Mouse (Mus musculus): ENCODE results near the gene Ddi2.

Ddi2 gene

DNA sequence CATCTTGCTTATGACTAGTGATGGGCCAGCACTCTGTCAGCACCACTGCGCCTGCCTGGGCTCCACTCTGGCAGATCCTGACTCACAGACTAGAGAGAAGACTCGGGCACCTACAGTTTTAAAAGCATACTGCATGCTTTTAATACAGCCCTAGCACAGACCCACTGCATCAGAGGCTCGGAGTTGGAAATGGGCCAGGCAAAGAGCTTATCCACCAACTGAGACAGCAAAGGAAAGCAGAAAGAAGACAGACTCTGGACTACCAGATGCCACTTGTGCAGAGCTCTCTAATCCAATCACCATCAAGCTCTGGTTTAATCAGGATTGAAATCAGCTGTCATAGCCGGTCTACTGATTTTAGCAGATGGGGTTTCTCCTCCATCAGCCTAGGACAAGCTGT, 17.9 kb downstream of the Ddi2 start:
- peak in 1 of 2 experiments; percentile 68 for DNase-seq (ENCODE audit: inconsistent age in 2 of 2, low spot score in 1 of 2)

DNA sequence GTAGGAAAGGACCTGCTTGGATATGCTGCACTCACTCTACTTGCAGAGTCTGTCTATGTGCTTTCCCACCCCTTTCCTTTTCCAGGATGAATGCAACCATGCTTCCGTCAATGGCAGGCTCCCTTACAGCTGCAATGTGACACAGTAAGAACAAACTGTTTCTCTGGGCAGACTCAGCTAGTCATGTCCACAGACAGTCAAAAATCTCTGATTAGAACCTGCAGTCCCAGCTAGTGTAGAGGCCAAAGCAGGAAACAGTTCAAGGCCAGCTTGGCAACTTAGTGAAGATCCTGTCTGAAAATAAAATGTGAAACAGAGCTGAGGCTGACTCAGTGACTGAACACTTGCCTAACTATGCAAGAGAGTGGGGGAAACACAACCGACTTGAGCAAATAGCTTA, 18.6 kb downstream of the Ddi2 start:
- peak; percentile 67 to 80 for DNase-seq (ENCODE audit: inconsistent age in 2 of 2, low spot score in 1 of 2)

DNA sequence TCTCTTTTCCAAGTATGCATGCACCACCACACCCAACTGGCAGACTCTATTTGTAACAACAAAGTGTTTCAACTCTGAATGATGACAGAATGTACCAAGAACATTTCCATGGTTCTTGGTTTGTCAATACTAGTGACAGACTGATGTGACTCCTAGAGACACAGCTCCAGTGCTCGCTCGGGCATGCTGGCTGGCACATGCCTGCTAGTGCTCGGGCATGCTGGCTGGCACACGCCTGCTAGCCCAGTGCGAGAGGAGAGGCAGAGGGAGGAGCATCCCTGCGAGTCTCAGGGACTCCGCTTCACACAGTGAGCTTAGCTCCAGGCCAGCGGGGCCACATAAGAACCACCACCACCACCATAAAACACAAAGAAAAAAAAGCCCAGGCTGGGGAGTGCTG, 28.5 kb downstream of the Ddi2 start:
- DNase-seq (ENCODE audit: inconsistent age in 2 of 2, low spot score in 1 of 2), result no peak

DNA sequence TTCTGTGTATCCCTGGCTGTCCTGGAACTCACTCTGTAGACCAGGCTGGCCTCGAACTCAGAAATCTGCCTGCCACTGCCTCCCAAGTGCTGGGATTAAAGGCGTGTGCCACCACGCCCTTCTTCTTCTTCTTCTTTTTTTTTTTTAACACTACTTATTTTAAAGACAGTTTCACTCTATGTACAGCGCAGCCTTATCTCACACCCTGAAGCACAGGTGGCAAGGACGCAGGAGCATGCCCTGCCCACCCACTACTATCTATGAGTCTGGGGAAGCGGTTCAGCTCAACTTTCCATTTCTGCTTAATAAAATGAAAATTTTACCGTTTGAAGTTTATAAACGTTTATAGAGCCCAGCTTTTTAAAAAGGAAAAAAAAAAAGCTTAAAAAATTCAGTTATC, 34.7 kb downstream of the Ddi2 start:
- no peak for DNase-seq (ENCODE audit: inconsistent age in 2 of 2, low spot score in 1 of 2)

DNA sequence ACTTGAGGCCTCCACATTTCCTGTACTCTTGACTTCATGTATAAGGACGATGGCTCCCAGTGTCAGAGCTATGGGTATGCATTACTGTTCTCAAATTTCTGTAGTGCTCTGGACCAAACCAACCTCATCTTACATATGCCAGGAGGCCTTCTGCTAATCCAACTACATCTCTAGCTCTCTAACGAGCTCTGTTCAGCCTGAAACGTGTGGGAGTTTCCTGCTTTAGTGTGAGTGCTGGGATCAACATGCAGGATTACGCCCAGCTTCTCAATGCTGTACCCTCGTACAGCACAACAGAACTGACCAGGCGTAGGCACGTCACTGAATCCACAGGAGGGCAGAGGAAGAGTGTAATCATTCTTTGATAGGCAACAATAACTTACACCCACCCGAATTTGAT, 36.7 kb downstream of the Ddi2 start:
- no peak for DNase-seq (ENCODE audit: inconsistent age in 2 of 2, low spot score in 1 of 2)

DNA sequence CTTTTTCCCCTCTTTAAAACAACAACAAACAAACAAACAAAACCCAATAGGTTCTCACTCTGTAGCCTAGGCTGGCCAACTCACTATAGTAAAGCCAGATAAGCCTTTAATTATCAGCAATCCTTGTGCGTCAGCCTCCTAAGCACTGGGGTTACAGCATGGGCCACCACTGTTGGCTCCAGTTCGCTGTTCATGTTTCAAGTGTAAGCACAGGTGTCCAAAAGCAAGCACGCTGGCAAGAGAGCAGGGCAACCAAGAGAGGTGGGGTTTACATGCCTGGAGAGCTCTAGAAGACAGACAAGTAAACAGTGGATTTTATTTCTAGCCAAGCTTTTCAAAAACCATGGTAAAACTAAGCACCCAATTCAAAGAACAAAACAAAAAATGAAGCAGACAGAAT, 37.1 kb downstream of the Ddi2 start:
- no peak for DNase-seq (ENCODE audit: inconsistent age in 2 of 2, low spot score in 1 of 2)

DNA sequence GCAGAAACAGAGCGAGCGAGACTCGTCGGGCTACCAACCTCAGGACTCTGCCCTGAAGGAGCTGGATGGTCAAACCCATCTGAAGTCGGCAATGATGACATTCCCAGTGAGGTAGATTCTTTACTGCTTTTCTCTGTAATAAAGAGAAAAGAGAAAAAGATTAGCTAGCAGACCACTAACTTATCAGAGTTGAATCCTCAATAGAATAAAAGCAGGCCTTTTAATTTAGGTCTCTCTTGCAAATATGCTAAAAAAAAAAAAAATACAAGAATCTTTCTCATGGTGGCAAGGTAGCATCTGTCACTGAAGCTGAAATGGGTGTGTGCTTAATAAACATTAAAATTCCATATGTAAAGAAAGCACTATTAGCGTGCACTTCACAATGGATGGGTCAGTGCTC, 37.7 kb downstream of the Ddi2 start, which contains the start of gene Rsc1a1:
TSS of gene Rsc1a1 (minus strand) at position 101 of the 400 bp plus-strand sequence.
- DNase-seq (ENCODE audit: inconsistent age in 2 of 2, low spot score in 1 of 2), result no peak

DNA sequence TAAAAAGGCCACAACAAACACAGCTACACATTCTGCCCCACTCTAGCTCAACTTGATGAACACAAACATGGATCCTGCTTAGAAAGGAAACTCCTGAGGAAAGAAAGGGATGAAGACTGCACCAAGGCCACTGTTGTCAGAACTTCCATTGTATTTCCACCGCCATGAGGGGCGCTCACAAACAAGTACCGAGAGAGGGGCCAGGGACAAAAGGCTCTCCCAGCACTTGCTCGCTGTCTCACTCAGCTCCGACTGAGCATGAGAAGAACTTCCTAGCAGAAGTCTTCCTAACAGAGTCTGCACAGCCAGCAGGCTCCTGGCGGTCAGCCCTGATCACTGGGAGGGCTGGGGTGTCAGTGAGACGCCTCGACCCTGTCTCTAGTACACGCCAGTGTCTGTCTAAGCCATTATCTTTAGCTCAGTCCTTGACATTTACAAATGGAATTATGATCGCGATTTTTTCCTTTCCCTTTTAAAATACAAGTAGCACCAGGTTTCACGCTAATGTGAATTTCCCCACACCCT, 40.5 kb downstream of the Ddi2 start:
- DNase-seq (ENCODE audit: inconsistent age in 2 of 2, low spot score in 1 of 2), result peak in 1 of 2 experiments; percentile 77

DNA sequence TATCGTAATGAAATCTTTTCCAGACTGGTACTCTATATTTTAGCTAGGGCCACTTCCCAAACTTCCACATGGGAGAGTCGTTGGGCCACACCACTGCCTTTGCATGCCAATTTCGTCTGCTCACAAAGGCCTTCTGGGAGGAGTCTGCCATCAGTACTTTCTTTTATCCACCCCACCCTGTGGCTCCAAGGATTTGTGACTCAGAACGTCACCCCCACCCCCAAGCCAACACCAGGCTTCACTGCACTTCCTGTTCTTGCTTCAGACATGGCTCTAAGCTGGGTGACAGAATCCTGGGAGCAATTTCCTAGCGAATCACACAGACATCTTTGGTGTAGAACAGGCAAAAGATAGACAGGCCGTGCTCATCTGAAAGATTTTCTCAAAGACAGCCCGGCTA, 41.5 kb downstream of the Ddi2 start:
- DNase-seq (ENCODE audit: inconsistent age in 2 of 2, low spot score in 1 of 2), result peak; percentile 77 to 88

DNA sequence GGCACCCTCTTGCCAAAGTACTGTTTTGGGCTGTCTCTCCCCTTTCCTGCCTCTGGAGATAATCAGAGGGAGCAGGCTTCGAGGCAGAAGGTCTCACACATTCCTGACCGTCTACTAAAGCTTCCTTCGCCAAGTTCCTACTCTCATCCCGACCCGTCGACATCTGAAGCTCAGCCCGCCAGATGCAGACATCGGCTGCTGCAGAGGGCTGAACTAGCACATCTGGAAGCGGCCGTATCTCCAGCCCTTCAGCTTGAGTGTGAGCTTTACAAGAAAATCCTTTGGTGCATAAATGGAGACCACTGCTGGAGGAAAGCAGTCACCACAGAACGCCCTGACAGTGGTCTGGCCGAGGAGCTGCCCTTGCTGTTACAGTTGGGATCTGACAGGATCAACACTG, 42.3 kb downstream of the Ddi2 start:
- no peak for DNase-seq (ENCODE audit: inconsistent age in 2 of 2, low spot score in 1 of 2)

DNA sequence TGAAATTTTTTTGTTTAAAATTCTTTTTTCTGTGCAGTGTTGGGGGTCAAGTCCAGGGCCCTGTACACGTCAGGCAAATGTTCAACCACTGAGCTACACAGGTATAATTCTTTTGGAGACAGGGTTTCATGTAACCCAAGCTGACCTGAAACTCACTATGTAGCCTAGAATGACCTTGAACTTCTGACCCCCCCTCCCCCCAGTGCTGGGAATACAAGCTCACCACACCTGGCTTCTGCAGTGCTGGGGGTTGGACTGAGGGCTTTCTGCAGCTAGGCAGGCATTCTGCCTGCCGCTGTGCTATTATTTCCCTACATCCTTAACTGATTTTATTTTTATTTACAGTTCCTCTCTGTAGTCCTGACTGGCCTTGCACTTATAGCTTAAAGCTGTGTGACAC, 44.2 kb downstream of the Ddi2 start:
- no peak for DNase-seq (ENCODE audit: inconsistent age in 2 of 2, low spot score in 1 of 2)

DNA sequence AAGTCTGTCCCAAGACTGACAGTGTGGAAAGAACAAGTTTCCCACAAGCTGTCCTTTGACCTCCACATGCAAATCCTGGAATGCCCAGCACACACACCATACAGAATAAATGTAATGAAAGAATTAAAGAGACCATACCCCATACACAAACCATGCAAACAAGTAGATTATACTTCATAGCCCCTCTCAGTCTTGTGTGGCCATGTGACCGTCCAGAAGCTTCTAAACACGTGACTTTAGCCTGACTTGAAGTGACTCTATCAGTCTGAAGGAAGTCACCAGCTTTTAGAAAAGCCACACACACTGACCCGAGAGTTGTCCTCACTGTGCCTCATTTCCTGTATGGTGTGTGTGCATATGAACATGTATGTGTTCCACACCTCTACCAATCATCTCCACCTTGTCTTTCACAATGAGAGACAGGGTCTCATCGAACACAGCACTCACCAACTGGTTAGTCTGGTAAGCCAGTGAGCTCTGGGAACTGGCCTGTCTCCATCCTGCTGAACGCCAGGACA, 46.7 kb downstream of the Ddi2 start:
- no peak for DNase-seq (ENCODE audit: inconsistent age in 2 of 2, low spot score in 1 of 2)

DNA sequence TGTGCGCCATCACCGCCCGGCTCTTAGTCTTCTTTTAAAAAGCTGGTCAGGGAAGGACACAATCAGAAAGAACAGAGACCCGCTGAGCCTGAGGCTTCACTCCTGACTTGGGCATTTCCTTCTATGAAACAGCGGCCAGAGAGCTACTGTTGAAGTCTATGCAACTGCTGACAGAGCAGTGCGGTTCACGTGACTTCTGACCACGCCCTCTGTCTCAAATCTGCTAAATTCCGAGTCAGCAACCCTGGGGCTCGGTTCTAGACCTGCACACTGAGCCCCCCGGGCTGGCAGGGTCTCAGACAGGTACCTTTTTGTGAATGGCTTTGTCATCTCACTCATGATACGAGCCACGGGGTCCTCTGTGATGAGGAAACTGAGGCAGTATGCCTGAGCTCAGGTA, 50.9 kb downstream of the Ddi2 start:
- DNase-seq (ENCODE audit: inconsistent age in 2 of 2, low spot score in 1 of 2), result no peak

DNA sequence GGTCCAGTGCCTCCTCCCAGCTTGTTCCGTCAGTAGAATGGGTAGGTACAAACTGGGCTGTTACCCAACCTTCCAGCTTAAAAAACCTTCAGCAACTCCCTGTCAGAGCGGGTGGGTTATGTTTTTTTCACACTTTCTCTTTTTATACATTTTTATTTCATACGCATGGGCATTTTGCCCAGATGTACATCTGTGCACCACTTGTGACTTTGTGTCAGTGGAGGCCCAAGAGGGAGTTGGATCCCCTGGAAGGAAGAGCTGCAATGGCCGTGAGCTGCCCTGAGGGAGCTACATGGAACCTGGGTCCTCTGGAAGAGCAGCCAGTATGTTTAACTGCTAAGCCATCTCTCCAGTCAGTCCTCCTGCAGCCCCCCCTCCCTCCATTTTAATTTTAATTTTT, 51.8 kb downstream of the Ddi2 start:
- DNase-seq (ENCODE audit: inconsistent age in 2 of 2, low spot score in 1 of 2), result no peak

DNA sequence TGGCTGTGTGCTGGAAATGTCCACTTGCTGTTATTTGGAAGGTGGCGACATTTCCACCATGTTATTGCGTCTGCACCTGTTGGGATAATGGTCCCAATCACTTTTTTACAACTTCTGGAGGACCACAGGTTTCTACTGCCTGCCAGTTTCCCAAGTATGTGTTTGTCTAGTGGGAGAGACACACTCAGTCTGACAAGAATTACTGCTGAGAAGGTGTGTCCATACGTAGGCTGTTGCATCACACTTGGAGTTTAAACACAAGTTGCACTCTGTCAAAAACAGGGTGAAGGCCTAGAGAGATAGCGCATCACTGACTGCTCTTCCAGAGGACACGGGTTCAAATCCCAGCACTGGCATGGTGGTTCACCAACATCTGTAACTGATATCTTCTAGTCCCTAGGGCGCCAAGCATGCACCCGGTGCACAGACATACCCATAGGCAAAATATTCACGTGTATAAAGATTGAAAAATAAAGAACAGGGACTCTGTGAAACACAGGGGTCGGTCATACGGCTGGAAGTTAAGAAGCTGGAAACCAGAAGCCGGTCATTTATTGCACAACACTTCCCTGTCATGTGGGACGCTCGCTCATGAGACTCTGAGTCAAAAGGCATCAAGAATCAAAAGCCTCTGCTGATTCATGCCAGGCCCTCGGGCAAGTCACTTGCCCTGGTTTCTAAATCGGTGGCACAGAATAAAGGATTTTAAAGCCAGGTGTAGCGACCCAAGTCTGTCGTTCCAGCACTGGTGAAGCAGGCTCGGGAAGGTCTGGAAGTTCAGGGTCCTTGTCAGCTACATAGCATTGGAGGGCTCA, 53.1 kb downstream of the Ddi2 start:
- DNase-seq (ENCODE audit: inconsistent age in 2 of 2, low spot score in 1 of 2), result peak; percentile 81 to 90

DNA sequence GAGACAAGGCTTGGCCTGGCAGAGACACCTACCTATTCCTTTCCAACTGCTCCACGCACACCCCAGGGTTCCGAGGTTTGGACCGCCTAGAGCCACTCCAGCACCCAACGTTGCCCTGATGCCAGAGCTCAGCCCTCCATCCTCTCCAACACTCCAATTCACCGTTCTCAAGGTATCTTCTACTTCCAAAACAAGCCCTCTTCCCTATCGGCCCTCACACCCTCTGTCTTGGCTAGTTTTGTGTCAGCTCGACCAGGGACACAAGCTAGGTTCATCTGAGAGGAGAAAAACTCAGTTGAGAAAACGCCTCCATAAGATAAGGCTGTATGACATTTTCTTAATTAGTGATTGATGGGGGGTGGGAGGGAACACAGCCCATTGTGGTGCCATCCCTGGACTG, 58.4 kb downstream of the Ddi2 start, which contains the start of gene Plekhm2:
TSS of gene Plekhm2 (minus strand) at position 101 of the 400 bp plus-strand sequence.
- no peak for DNase-seq (ENCODE audit: inconsistent age in 2 of 2, low spot score in 1 of 2)

DNA sequence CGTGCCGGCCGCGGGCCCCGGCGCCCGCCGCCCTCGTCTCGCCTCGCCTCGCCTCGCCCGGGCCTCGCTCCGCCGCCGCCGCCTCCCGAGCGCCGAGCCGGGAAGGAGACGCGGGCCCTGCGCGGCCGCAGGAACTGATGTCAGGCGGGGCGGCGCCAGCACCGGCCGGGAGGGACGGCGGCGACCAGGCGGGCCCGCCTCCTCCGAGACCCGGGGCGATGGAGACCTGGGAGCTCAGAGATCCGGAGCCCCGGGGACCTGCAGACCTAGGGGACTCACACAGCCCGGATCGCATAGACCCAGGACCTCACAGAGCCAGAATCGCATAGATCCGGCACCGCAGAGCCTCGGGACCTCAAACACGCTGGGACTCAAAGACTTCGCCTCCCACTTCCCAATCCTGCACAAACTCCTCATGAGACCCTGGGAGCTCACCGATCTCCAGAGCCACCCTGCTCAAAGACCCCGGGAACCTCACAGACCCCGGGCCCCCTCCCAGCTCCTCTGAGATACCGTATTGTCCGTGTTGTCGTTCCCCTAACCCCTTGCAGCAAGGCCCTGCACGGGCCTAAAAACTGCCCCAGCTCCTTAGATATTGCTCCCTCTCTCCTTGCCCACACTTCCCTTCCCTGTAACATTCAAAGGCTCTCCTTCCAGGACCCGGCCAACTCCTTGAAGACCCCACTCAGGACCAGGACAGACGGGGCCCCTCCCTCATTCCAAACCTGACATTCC, 59.0 kb downstream of the Ddi2 start:
- DNase-seq (ENCODE audit: inconsistent age in 2 of 2, low spot score in 1 of 2), result peak; percentile 85 to 93

DNA sequence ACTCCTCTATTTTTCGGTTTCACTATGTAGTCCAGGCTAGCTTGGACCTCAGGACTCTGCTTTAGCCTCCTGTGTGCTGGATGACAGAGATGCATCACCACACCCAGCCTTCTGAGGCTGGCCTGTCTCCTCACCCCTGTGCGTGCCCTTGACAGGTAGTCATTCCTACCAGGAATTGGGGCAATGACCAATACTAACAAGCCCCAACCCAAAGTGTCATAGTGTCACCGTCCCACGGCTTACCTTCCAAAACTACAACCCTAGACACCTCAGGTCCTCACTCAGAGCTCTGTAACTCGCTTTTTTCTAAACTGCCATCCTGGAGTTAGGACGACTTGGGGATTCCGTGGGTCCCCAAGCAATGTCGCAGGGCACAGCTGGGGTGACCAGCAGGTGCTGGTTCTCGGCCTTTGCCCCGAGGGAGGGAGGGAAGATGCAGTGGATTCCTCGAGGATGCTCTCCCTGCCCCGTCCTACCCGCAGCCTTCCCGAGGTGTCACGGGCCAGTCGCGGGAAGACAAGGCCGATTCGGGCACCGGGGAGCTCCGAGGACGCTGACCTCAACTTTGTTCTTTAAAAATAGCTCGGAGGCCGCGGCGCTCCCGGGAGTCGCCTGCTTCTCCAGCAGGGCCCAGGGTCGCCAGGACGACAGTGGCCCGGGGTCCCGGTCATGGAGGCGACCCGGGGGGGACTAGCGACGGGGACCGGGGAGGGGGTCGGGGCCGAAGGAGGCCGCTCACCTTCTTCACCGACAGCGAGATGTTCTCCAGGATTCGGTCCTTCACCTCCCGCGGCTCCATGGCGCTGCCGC, 59.9 kb downstream of the Ddi2 start:
- DNase-seq (ENCODE audit: inconsistent age in 2 of 2, low spot score in 1 of 2), result peak; percentile 70 to 90

DNA sequence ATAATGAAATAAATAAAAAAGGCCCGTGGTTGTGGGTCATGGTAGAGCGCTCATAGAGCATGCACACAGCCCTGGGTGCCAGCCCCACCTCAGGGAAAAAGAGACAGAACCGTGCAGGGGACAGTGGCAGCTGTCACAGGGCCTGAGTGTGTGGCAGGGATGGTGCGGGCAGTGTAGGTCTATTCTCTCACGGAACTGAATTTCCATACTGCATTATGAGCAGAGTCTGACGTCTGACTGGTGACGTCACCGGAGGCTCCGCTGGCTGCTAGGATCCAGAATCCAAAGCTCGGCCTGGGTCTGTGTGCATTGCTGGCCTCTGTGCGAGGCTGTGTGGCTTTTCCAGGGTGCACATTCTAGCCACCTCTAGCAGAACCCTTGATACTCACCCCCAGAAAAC, 62.3 kb downstream of the Ddi2 start:
- no peak for DNase-seq (ENCODE audit: inconsistent age in 2 of 2, low spot score in 1 of 2)

DNA sequence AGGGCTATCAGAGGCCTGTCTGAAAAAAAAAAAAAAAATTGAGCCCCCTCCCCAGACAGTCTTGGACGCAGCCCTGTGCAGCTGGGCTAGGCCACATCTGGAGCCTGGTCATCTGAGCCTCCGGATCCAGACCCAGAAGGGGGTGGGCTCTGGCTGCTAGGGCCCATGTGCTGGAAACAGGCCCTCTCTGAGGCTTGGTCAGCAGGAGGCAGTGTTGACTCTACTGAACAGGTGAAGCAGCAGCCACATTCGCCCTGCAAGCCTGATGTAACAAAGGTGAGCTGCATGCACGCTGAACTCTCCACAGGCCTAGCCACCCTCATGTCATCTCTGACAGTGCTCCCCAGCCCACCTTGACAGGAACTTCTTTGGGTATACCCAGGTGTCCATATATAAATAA, 63.5 kb downstream of the Ddi2 start:
- peak in 1 of 2 experiments; percentile 33 for DNase-seq (ENCODE audit: inconsistent age in 2 of 2, low spot score in 1 of 2)
